Mouse (Mus musculus) liver, adult 2 months (tissue): ENCODE results near the gene Arl2. TPM values are rescaled to one million over a fixed set of nuclear protein-coding genes. Genes with fewer than 3 reads are reported as not detected.

ENCODE experiments used
- DNase-seq: peaks from one replicate; pipeline ENCODE4 v3.0.0-alpha.2; 2011; ENCODE audit warnings: low read depth, low spot score; ENCODE audit errors: extremely low read depth
- H3K27ac ChIP-seq: fragments of 200-500 bp; replicated peaks from 2 replicates; pipeline ENCODE4 v1.5.1; 2012; ENCODE audit warnings: low read depth, mild to moderate bottlenecking, control low read depth, inconsistent platforms, low read length; ENCODE audit not compliant: insufficient read depth
- H3K27me3 ChIP-seq: fragments of 200-500 bp; 2 replicates; pipeline ENCODE4 v1.6.1; 2012; ENCODE audit warnings: mild to moderate bottlenecking, moderate library complexity, low read length, inconsistent platforms; ENCODE audit not compliant: control insufficient read depth, insufficient read depth
- H3K36me3 ChIP-seq: fragments of 200-500 bp; 2 replicates; pipeline ENCODE4 v1.6.1; 2012; ENCODE audit warnings: low read length, inconsistent platforms; ENCODE audit not compliant: control insufficient read depth, insufficient read depth
- H3K4me1 ChIP-seq: fragments of 200-500 bp; 2 replicates; pipeline ENCODE4 v1.6.1; 2011; ENCODE audit warnings: low read length; ENCODE audit not compliant: control insufficient read depth, insufficient read depth
- H3K4me3 ChIP-seq: fragments of 200-500 bp; 2 replicates; pipeline ENCODE4 v1.5.1; 2011; ENCODE audit warnings: low read depth, mild to moderate bottlenecking, control low read depth, low read length, moderate library complexity; ENCODE audit not compliant: insufficient read depth
- H3K79me2 ChIP-seq: fragments of 200-500 bp; 2 replicates; pipeline ENCODE4 v1.6.1; 2012; ENCODE audit warnings: inconsistent platforms, mild to moderate bottlenecking, low read length, moderate library complexity; ENCODE audit not compliant: control insufficient read depth, insufficient read depth
- H3K9ac ChIP-seq: fragments of 200-500 bp; 2 replicates; pipeline ENCODE4 v1.6.1; 2012; ENCODE audit warnings: low read depth, mild to moderate bottlenecking, control low read depth, inconsistent platforms, low read length
- CTCF ChIP-seq: fragments of 200-500 bp; IDR thresholded peaks from 2 replicates; pipeline ENCODE4 v1.5.1; 2011; ENCODE audit warnings: low read depth, low read length, control low read depth
- POLR2A ChIP-seq: fragments of 200-500 bp; IDR thresholded peaks from 2 replicates; pipeline ENCODE4 v1.6.1; 2011; ENCODE audit warnings: low read length, control low read depth; ENCODE audit not compliant: insufficient read depth; ENCODE audit errors: extremely low read depth
- WGBS: fragments of 180-500 bp; shearing (Covaris S2); methylation state at CpG from one replicate; pipeline ENCODE4 v1.1.7; 2018; 5-methylcytosine and 5-hydroxymethylcytosine counted together
- polyA plus RNA-seq: library from polyadenylated mRNA; depleted of rRNA; stranded (reverse); fragments of >200 nt; gene quantifications from 2 replicates; pipeline ENCODE4 v1.2.3, GENCODE M21; 2012; rRNA removed
- total RNA-seq: library from RNA; depleted of rRNA; stranded (reverse); fragments of >200 nt; gene quantifications from 2 replicates; pipeline ENCODE4 v1.2.3, GENCODE M21; 2014; rRNA removed

The Arl2 gene
- total and polyA plus RNA-seq, 2 experiments = 3.0 to 16.3 TPM

DNA sequence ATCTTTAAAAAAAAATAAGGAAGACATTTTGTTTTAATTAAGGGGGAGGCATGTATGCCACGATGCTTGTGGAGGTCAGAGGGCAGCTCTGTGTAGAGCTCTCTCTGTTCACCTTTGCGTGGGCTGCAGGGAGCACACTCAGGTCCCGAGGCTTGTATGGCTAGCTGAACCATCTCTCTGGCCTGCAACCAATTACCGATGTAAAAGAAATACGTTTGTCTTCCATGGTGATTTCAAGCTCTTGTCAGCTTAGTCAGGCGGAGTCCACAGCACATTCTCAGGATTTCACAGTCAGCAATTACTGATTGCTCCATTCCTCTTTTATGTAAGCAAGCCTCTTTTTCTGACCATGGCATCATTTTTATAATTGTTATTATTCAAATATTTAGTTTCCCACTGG, 40.2 kb downstream of the Arl2 start:
- no peaks in the 10 kb centered on the region for H3K79me2 ChIP-seq
- no peak overlapping the region for H3K9ac ChIP-seq
- H3K27ac ChIP-seq = no peak overlapping the region
- H3K36me3 ChIP-seq = no peaks in the 10 kb centered on the region
- no peaks in the 10 kb centered on the region for H3K27me3 ChIP-seq
- no peak overlapping the region for H3K4me3 ChIP-seq
- 63% methylated on average over 6 of the region's 6 CpGs for WGBS
- TF ChIP-seq CTCF (no peak), POLR2A (no peak)
- no peaks in the 10 kb centered on the region for H3K4me1 ChIP-seq
- no peak for DNase-seq

DNA sequence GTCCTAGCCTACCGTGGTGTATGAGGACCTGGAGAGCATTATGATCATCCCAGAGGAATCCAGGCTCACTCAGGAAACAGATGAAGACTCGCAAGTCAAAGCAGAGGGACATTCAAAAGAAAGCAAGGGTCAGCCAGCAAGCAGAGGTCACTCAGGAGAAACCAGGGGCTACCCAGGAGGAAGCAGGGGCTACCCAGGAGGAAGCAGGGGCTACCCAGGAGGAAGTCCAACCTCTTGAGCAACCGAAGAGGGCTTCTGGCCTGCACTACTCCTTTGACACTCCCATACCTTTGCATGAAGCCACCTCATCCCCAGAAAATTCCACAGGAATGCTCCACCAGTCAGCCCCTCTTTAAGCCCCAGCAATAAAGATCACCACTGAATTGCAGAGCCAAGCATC, 43.5 kb downstream of the Arl2 start:
- Histone ChIP-seq H3K9ac (no peak overlapping the region), H3K4me3 (no peak overlapping the region), H3K36me3 (no peaks in the 10 kb centered on the region), H3K79me2 (no peaks in the 10 kb centered on the region), H3K4me1 (no peaks in the 10 kb centered on the region), H3K27ac (no peak overlapping the region), H3K27me3 (no peaks in the 10 kb centered on the region)
- no peak for DNase-seq
- WGBS = 77% methylated on average over 3 of the region's 3 CpGs
- TF ChIP-seq CTCF (no peak), POLR2A (no peak)

DNA sequence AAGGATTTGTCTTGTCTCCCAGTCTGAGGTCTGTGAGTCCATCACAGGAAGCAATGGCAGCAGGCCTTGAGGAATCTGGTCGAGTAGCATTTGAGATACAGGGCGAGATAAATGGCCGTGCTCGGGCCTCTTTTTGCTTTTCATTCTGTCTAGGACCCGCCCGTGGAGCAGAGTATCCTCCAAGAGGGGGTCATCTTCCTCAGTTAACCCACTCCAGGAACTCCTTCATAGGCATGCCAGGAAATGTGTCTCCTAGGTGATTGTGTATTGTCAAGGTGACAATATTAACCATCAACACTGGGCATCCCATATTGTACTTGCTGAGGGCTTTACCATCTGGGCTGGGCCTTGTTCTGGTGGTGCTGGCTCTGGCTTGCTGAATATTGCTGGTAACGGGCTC, 47.2 kb downstream of the Arl2 start, which contains the start of gene AC131692.1:
Gene AC131692.1, plus strand, starts transcription at position 301 of the 400 bp plus-strand sequence.
- Histone ChIP-seq H3K4me3 (no peak within 1 kb of the TSS), H3K4me1 (no peaks in the 10 kb centered on the region), H3K36me3 (no peaks in the 10 kb centered on the region), H3K79me2 (no peaks in the 10 kb centered on the region), H3K27me3 (no peaks in the 10 kb centered on the region), H3K27ac (no peak within 1 kb of the TSS), H3K9ac (no peak within 1 kb of the TSS)
- no peak for DNase-seq
- TF ChIP-seq CTCF = no peak
- 91% methylated on average over 7 of the region's 7 CpGs for WGBS

DNA sequence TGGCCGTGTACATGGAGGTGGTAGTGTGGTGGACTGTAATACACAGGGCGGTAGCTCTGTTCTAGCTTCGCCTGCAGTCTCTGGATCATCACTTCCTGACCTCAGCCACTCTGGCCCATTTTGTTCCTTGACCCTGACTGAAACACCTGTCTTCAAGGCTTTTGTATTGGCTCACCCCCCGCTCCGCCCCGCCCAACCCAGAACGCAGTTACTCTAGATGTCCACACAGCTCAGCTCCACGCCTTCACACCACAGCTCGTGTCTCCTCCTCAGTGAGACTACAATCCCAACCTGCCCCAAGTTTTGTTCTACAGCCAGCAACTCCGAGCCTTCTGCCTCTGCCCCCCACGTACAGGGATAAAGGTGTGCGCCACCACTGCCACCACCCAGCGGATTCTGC, 52.5 kb downstream of the Arl2 start:
- H3K4me3 ChIP-seq = no peak overlapping the region
- no peak for DNase-seq
- no peaks in the 10 kb centered on the region for H3K36me3 ChIP-seq
- TF ChIP-seq CTCF = no peak
- no peak for TF ChIP-seq POLR2A
- WGBS = 95% methylated on average over 13 of the region's 13 CpGs
- peaks cover 2% of the 10 kb centered on the region; the same call in 1 of the 2 replicates for H3K79me2 ChIP-seq
- no peaks in the 10 kb centered on the region for H3K27me3 ChIP-seq
- H3K27ac ChIP-seq = no peak overlapping the region
- no peak overlapping the region for H3K9ac ChIP-seq
- peaks cover 2% of the 10 kb centered on the region for H3K4me1 ChIP-seq

- no peak overlapping the region for H3K27ac ChIP-seq
- no peak for TF ChIP-seq CTCF
- TF ChIP-seq POLR2A = no peak
- H3K9ac ChIP-seq = 0 out of 2 replicates have a peak overlapping the region, but pooled peaks have one; percentile 1
- H3K79me2 ChIP-seq = peaks cover 5% of the 10 kb centered on the region; the same call in 1 of the 2 replicates
- peaks cover 2% of the 10 kb centered on the region; the same call in 1 of the 2 replicates for H3K36me3 ChIP-seq
- H3K4me3 ChIP-seq = peak overlapping the region; percentile 52
- H3K4me1 ChIP-seq = peaks cover 4% of the 10 kb centered on the region
- WGBS = 2% methylated on average over 17 of the region's 17 CpGs
- DNase-seq = peak; percentile 59
- no peaks in the 10 kb centered on the region for H3K27me3 ChIP-seq
Measured at GRCm38 (mm10) chr19:6085417-6085879, 55.9 kb downstream of the Arl2 start.

DNA sequence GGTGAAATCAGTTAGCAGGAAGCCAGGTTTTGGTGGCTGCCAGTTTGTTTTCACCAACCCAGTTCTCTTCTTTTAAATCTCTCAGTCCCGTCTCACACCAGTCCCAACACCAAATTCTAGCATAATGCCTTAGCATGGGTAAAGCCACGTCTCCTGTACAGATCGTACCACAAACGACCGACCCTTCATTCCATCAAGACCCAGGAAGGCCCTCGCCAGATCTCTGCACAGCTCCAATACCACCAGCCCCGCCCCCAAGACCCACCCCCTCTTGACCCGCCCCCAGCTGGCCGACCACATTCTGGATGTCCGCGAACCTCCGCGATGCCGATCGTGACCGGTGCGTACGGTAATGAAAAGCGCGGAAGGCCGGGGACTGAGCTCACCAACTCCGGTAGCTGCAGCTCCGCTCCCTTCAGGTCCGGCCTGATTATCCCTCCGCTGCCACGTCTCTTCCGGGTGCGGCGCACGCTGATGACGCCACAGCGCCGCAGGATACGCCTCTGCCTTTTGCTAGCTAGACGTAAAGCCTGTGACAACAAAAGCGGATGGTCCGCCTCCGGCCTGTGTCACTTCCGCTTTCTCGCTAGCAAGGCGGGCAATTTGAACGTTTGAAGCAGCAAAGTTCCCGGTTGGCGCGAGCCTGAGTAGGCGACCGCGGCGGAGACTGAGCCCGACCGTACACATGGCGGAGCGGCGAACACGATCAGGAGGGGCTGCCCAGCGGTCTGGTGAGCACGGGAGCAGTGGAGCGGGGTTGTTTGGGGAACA, 56.7 kb downstream of the Arl2 start, which contains the start of the genes Zfpl1 and Cdca5:
Gene Zfpl1, minus strand, starts transcription at position 479 of the 771 bp plus-strand sequence.
Gene Cdca5, plus strand, starts transcription at position 506 of the 771 bp plus-strand sequence.
- Histone ChIP-seq H3K79me2 (peaks cover 5% of the 10 kb centered on the region; the same call in 1 of the 2 replicates), H3K9ac (peak within 1 kb of the TSS; percentile 74), H3K27me3 (no peaks in the 10 kb centered on the region), H3K36me3 (peaks cover 2% of the 10 kb centered on the region; the same call in 1 of the 2 replicates), H3K27ac (no peak within 1 kb of the TSS; the same call in 1 of the 2 replicates), H3K4me1 (peaks cover 4% of the 10 kb centered on the region), H3K4me3 (peak within 1 kb of the TSS; percentile 84)
- WGBS = 1% methylated on average over 58 of the region's 58 CpGs
- DNase-seq = peak; percentile 91
- no peak for TF ChIP-seq CTCF
- peak; percentile 20; the same call in 1 of the 2 replicates for TF ChIP-seq POLR2A

Other genes starting within 250 kb of the Arl2 start
Only the 30 nearest of the 31 such genes appear.
- gene Dpf2, start 228.5 kb downstream of the Arl2 start, total RNA-seq = 10.3 and 10.7 TPM in 2 replicates
- 28.8 and 40.0 TPM in 2 replicates for gene Dpf2, start 228.5 kb downstream of the Arl2 start, polyA plus RNA-seq
- 1.7 and 2.1 TPM in 2 replicates for gene Cdc42ep2, start 216.7 kb downstream of the Arl2 start, total RNA-seq
- gene Cdc42ep2, start 216.7 kb downstream of the Arl2 start, polyA plus RNA-seq = 2.1 and 2.4 TPM in 2 replicates
- gene Pola2, start 177.3 kb downstream of the Arl2 start, total RNA-seq = 6.7 and 8.3 TPM in 2 replicates
- 10.5 and 14.3 TPM in 2 replicates for gene Pola2, start 177.3 kb downstream of the Arl2 start, polyA plus RNA-seq
- not detected in 2 replicates for gene Slc22a20, start 155.4 kb downstream of the Arl2 start, total RNA-seq
- not detected in 2 replicates for gene Slc22a20, start 155.4 kb downstream of the Arl2 start, polyA plus RNA-seq
- gene Capn1, start 125.7 kb downstream of the Arl2 start, total RNA-seq = 8.0 and 9.9 TPM in 2 replicates
- gene Capn1, start 125.7 kb downstream of the Arl2 start, polyA plus RNA-seq = 10.6 and 12.7 TPM in 2 replicates
- gene Syvn1, start 95.0 kb downstream of the Arl2 start, total RNA-seq = 7.6 and 15.2 TPM in 2 replicates
- gene Syvn1, start 95.0 kb downstream of the Arl2 start, polyA plus RNA-seq = 53.0 and 64.7 TPM in 2 replicates
- 27.1 and 27.2 TPM in 2 replicates for gene Mrpl49, start 83.8 kb downstream of the Arl2 start, total RNA-seq
- gene Mrpl49, start 83.8 kb downstream of the Arl2 start, polyA plus RNA-seq = 13.6 and 16.8 TPM in 2 replicates
- gene Fau, start 83.7 kb downstream of the Arl2 start, total RNA-seq = 455 and 560 TPM in 2 replicates
- 715 and 820 TPM in 2 replicates for gene Fau, start 83.7 kb downstream of the Arl2 start, polyA plus RNA-seq
- 10.9 and 12.6 TPM in 2 replicates for gene Znhit2, start 80.4 kb downstream of the Arl2 start, total RNA-seq
- gene Znhit2, start 80.4 kb downstream of the Arl2 start, polyA plus RNA-seq = 52.6 and 52.7 TPM in 2 replicates
- 185 and 210 TPM in 2 replicates for gene Tm7sf2, start 73.2 kb downstream of the Arl2 start, total RNA-seq
- 433 and 503 TPM in 2 replicates for gene Tm7sf2, start 73.2 kb downstream of the Arl2 start, polyA plus RNA-seq
- gene Vps51, start 64.3 kb downstream of the Arl2 start, total RNA-seq = 16.0 and 19.8 TPM in 2 replicates
- 30.4 and 36.3 TPM in 2 replicates for gene Vps51, start 64.3 kb downstream of the Arl2 start, polyA plus RNA-seq
- not detected in 2 replicates for gene Tmem262, start 61.5 kb downstream of the Arl2 start, total RNA-seq
- not detected in 2 replicates for gene Tmem262, start 61.5 kb downstream of the Arl2 start, polyA plus RNA-seq
- gene Gm28374, start 59.3 kb downstream of the Arl2 start, total RNA-seq = 0.34 and 0.46 TPM in 2 replicates
- 0.20 TPM in 1 of 2 replicates, not detected in the other for gene Gm28374, start 59.3 kb downstream of the Arl2 start, polyA plus RNA-seq
- gene Zfpl1, start 56.6 kb downstream of the Arl2 start, total RNA-seq = 7.9 and 11.0 TPM in 2 replicates
- 45.1 and 49.1 TPM in 2 replicates for gene Zfpl1, start 56.6 kb downstream of the Arl2 start, polyA plus RNA-seq
- 0.28 and 0.47 TPM in 2 replicates for gene Cdca5, start 56.6 kb downstream of the Arl2 start, total RNA-seq
- gene Cdca5, start 56.6 kb downstream of the Arl2 start, polyA plus RNA-seq = 0.18 and 0.20 TPM in 2 replicates
- gene AC131692.1, start 47.1 kb downstream of the Arl2 start, total RNA-seq = not detected in 2 replicates
- gene AC131692.1, start 47.1 kb downstream of the Arl2 start, polyA plus RNA-seq = not detected in 2 replicates
- not detected in 2 replicates for gene Naaladl1, start 35.8 kb downstream of the Arl2 start, total RNA-seq
- not detected in 2 replicates for gene Naaladl1, start 35.8 kb downstream of the Arl2 start, polyA plus RNA-seq
- gene Sac3d1, start 22.9 kb downstream of the Arl2 start, total RNA-seq = 4.0 and 4.9 TPM in 2 replicates
- gene Sac3d1, start 22.9 kb downstream of the Arl2 start, polyA plus RNA-seq = 19.4 and 22.0 TPM in 2 replicates
- 7.2 and 10.5 TPM in 2 replicates for gene Snx15, start 13.2 kb downstream of the Arl2 start, total RNA-seq
- 19.1 and 20.5 TPM in 2 replicates for gene Snx15, start 13.2 kb downstream of the Arl2 start, polyA plus RNA-seq
- gene Batf2, start 565 bp downstream of the Arl2 start, total RNA-seq = 0.74 and 1.6 TPM in 2 replicates
- gene Batf2, start 565 bp downstream of the Arl2 start, polyA plus RNA-seq = 1.1 and 2.4 TPM in 2 replicates
- gene Majin, start 42.8 kb upstream of the Arl2 start, total RNA-seq = not detected in 2 replicates
- 0.14 TPM in 1 of 2 replicates, not detected in the other for gene Majin, start 42.8 kb upstream of the Arl2 start, polyA plus RNA-seq
- 0.27 and 0.28 TPM in 2 replicates for gene Gpha2, start 84.8 kb upstream of the Arl2 start, total RNA-seq
- gene Gpha2, start 84.8 kb upstream of the Arl2 start, polyA plus RNA-seq = not detected in 2 replicates
- 3.2 and 3.3 TPM in 2 replicates for gene Ppp2r5b, start 94.3 kb upstream of the Arl2 start, total RNA-seq
- gene Ppp2r5b, start 94.3 kb upstream of the Arl2 start, polyA plus RNA-seq = 12.5 and 14.5 TPM in 2 replicates
- gene Atg2a, start 100.1 kb upstream of the Arl2 start, total RNA-seq = 9.1 and 16.0 TPM in 2 replicates
- 26.8 and 32.3 TPM in 2 replicates for gene Atg2a, start 100.1 kb upstream of the Arl2 start, polyA plus RNA-seq
- gene Ehd1, start 135.2 kb upstream of the Arl2 start, total RNA-seq = 25.3 and 29.7 TPM in 2 replicates
- gene Ehd1, start 135.2 kb upstream of the Arl2 start, polyA plus RNA-seq = 140 and 154 TPM in 2 replicates
- gene Cdc42bpg, start 164.9 kb upstream of the Arl2 start, total RNA-seq = 3.1 and 4.6 TPM in 2 replicates
- 6.7 and 7.3 TPM in 2 replicates for gene Cdc42bpg, start 164.9 kb upstream of the Arl2 start, polyA plus RNA-seq
- gene Men1, start 193.4 kb upstream of the Arl2 start, total RNA-seq = 9.3 and 10.1 TPM in 2 replicates
- gene Men1, start 193.4 kb upstream of the Arl2 start, polyA plus RNA-seq = 26.6 and 29.4 TPM in 2 replicates
- gene Map4k2, start 199.6 kb upstream of the Arl2 start, total RNA-seq = 12.8 and 17.1 TPM in 2 replicates
- 33.0 and 39.1 TPM in 2 replicates for gene Map4k2, start 199.6 kb upstream of the Arl2 start, polyA plus RNA-seq
- gene Sf1, start 222.1 kb upstream of the Arl2 start, total RNA-seq = 28.5 and 34.8 TPM in 2 replicates
- 45.7 and 62.8 TPM in 2 replicates for gene Sf1, start 222.1 kb upstream of the Arl2 start, polyA plus RNA-seq
- 0.94 and 1.6 TPM in 2 replicates for gene Pygm, start 242.9 kb upstream of the Arl2 start, total RNA-seq
- 1.1 and 2.3 TPM in 2 replicates for gene Pygm, start 242.9 kb upstream of the Arl2 start, polyA plus RNA-seq